In genomic region chr10:68323167-68323566, GRCm38 (mm10) we compare ENCODE assay signal across 22 mouse cellular contexts. TPM values are rescaled to one million over a fixed set of nuclear protein-coding genes. Genes with fewer than 3 reads are reported as not detected.
DNase-seq lines count a peak whose midpoint lies in the region; ATAC-seq and TF ChIP-seq lines count a peak whose summit lies in the region.
"Had no signal": no experiment of that assay in that cellular context is flagged by ENCODE, and none has a peak within 500 bp of the region (broad histone marks: within the 10 kb centered on the region; RNA-seq: fewer than 3 reads in every experiment).

No protein-coding gene starts in this region.

- peak; percentile 34; the same call in 1 of the 2 replicates for ATAC-seq in kidney, embryonic 16.5 days (ENCODE audit: low FRiP score, low TSS enrichment)
- ATAC-seq in lung, embryonic 14.5 days (ENCODE audit: insufficient read depth), result peak; percentile 86
- ATAC-seq in lung, embryonic 15.5 days (ENCODE audit: borderline replicate concordance, extremely low read depth, low FRiP score, low TSS enrichment), result peak; percentile 63; the same call in 1 of the 2 replicates
- ATAC-seq in lung, embryonic 16.5 days (ENCODE audit: low read depth), result peak; percentile 87
- no peak; the same call in 1 of the 2 replicates for ATAC-seq in lung, postnatal 0 days
- ATAC-seq: activated CD4-positive, CD25-positive, alpha-beta regulatory T cell, adult 4 months; CD4-positive, CD25-positive, alpha-beta regulatory T cell, adult 4 months; Patski had no signal

- peaks cover 14% of the 10 kb centered on the region for H3K4me1 ChIP-seq in kidney, embryonic 16.5 days (ENCODE audit: insufficient read depth, low read length)
- H3K4me1 ChIP-seq in lung, embryonic 14.5 days (ENCODE audit: insufficient read depth), result peaks cover 13% of the 10 kb centered on the region
- peaks cover 29% of the 10 kb centered on the region for H3K4me1 ChIP-seq in lung, embryonic 15.5 days
- H3K4me1 ChIP-seq in lung, embryonic 16.5 days (replicated peaks; ENCODE audit: control insufficient read depth, insufficient read depth, low read length), result peaks cover 17% of the 10 kb centered on the region
- H3K4me1 ChIP-seq in lung, postnatal 0 days (ENCODE audit: insufficient read depth, low read depth, low read length), result peaks cover 8% of the 10 kb centered on the region; the same call in 1 of the 2 replicates

- no peak overlapping the region for H3K27ac ChIP-seq in kidney, embryonic 16.5 days (ENCODE audit: low read length)
- H3K27ac ChIP-seq in lung, embryonic 14.5 days (ENCODE audit: low read depth), result peak overlapping the region; percentile 71
- peak overlapping the region; percentile 72 for H3K27ac ChIP-seq in lung, embryonic 15.5 days
- H3K27ac ChIP-seq in lung, embryonic 16.5 days (ENCODE audit: low read length), result peak overlapping the region; percentile 72
- no peak overlapping the region for H3K27ac ChIP-seq in lung, postnatal 0 days (ENCODE audit: low read length)

- DNase-seq in kidney, adult 11 months, result no peak
- peak; percentile 30 for DNase-seq in lung, embryonic 14.5 days
- no peak for DNase-seq in lung, adult 18-20 months
- DNase-seq in lung, postnatal 14 days, result no peak
- DNase-seq in lung, postnatal 0 days (ENCODE audit: low spot score), result no peak
- DNase-seq: adrenal gland, adult 2 months; adrenal gland, adult 8-10 months; adrenal gland, postnatal 10 days; adrenal gland, postnatal 14 days; adrenal gland, postnatal 25 days; adrenal gland, postnatal 36 days; B cell, adult 2 months; cerebellum, adult 11 months; cerebellum, adult 11-12 months had no signal

- H3K4me2 ChIP-seq in kidney, embryonic 16.5 days (replicated peaks; ENCODE audit: low read depth, low read length), result no peak overlapping the region
- H3K4me2 ChIP-seq in lung, embryonic 14.5 days, result no peak overlapping the region
- H3K4me2 ChIP-seq in lung, embryonic 15.5 days, result no peak overlapping the region
- no peak overlapping the region for H3K4me2 ChIP-seq in lung, embryonic 16.5 days (ENCODE audit: low read depth, low read length)
- H3K4me2 ChIP-seq in lung, postnatal 0 days (replicated peaks; ENCODE audit: low read depth, low read length), result no peak overlapping the region

- no peaks in the 10 kb centered on the region for H3K9me3 ChIP-seq in kidney, embryonic 16.5 days (ENCODE audit: low read length)
- no peaks in the 10 kb centered on the region for H3K9me3 ChIP-seq in lung, embryonic 14.5 days (ENCODE audit: low read depth, low read length)
- H3K9me3 ChIP-seq in lung, embryonic 15.5 days, result no peaks in the 10 kb centered on the region
- H3K9me3 ChIP-seq in lung, embryonic 16.5 days (ENCODE audit: control insufficient read depth, low read length), result no peaks in the 10 kb centered on the region
- no peaks in the 10 kb centered on the region for H3K9me3 ChIP-seq in lung, postnatal 0 days (ENCODE audit: low read length)

- no peaks in the 10 kb centered on the region for H3K27me3 ChIP-seq in kidney, embryonic 16.5 days (ENCODE audit: insufficient read depth, low read length)
- H3K27me3 ChIP-seq in lung, embryonic 14.5 days (ENCODE audit: insufficient read depth, low read length), result no peaks in the 10 kb centered on the region
- H3K27me3 ChIP-seq in lung, embryonic 15.5 days, result no peaks in the 10 kb centered on the region
- H3K27me3 ChIP-seq in lung, embryonic 16.5 days (ENCODE audit: control insufficient read depth, insufficient read depth, low read depth, low read length), result no peaks in the 10 kb centered on the region
- no peaks in the 10 kb centered on the region for H3K27me3 ChIP-seq in lung, postnatal 0 days (replicated peaks; ENCODE audit: insufficient read depth, low read length)
- H3K27me3 ChIP-seq: CH12.LX, Patski had no signal

- no peaks in the 10 kb centered on the region for H3K36me3 ChIP-seq in kidney, embryonic 16.5 days (ENCODE audit: insufficient read depth, low read length)
- no peaks in the 10 kb centered on the region for H3K36me3 ChIP-seq in lung, embryonic 14.5 days (ENCODE audit: insufficient read depth)
- H3K36me3 ChIP-seq in lung, embryonic 15.5 days, result no peaks in the 10 kb centered on the region
- H3K36me3 ChIP-seq in lung, embryonic 16.5 days (ENCODE audit: control insufficient read depth, insufficient read depth, low read length), result no peaks in the 10 kb centered on the region
- H3K36me3 ChIP-seq in lung, postnatal 0 days (ENCODE audit: insufficient read depth, low read length), result no peaks in the 10 kb centered on the region
- H3K36me3 ChIP-seq: G1E had no signal

- no peak for TF ChIP-seq CTCF in lung, embryonic 14.5 days (IDR thresholded peaks at IDR 0.05; ENCODE audit: low read depth)
- TF ChIP-seq CTCF in lung, postnatal 0 days (IDR thresholded peaks at IDR 0.05), result no peak

- TF ChIP-seq EP300 in lung, postnatal 0 days (IDR thresholded peaks at IDR 0.05), result no peak

- H3K4me3 ChIP-seq in kidney, embryonic 16.5 days (ENCODE audit: low read length), result no peak overlapping the region
- no peak overlapping the region for H3K4me3 ChIP-seq in lung, embryonic 14.5 days (ENCODE audit: low read depth, low read length)
- H3K4me3 ChIP-seq in lung, embryonic 15.5 days, result no peak overlapping the region
- no peak overlapping the region for H3K4me3 ChIP-seq in lung, embryonic 16.5 days (ENCODE audit: low read length)
- H3K4me3 ChIP-seq in lung, postnatal 0 days (ENCODE audit: low read depth, low read length), result no peak overlapping the region

- 55% methylated on average over 3 of the region's 3 CpGs for WGBS in kidney, embryonic 16.5 days
- WGBS in lung, embryonic 14.5 days, result 64% methylated on average over 3 of the region's 3 CpGs
- WGBS in lung, embryonic 15.5 days, result 54% methylated on average over 3 of the region's 3 CpGs
- WGBS in lung, embryonic 16.5 days, result 61% methylated on average over 3 of the region's 3 CpGs
- WGBS in lung, postnatal 0 days, result 67% methylated on average over 3 of the region's 3 CpGs

- no peak overlapping the region for H3K9ac ChIP-seq in kidney, embryonic 16.5 days (replicated peaks; ENCODE audit: low read length)
- H3K9ac ChIP-seq in lung, embryonic 14.5 days, result no peak overlapping the region
- H3K9ac ChIP-seq in lung, embryonic 15.5 days, result no peak overlapping the region
- no peak overlapping the region for H3K9ac ChIP-seq in lung, embryonic 16.5 days (ENCODE audit: low read length)
- no peak overlapping the region for H3K9ac ChIP-seq in lung, postnatal 0 days (replicated peaks; ENCODE audit: low read depth)

RNA-seq across cellular contexts. Expression of gene Arid5b, which starts 44.6 kb away (rescaled TPM):
- polyA plus RNA-seq in kidney, embryonic 16.5 days (2015; fragmentation: Nextera tagmentation; extraction: Ambion mirVana), result 34.0 and 41.4 TPM in 2 replicates
- 41.2 and 41.6 TPM in 2 replicates for polyA plus RNA-seq in lung, embryonic 14.5 days (2014; fragmentation: Nextera tagmentation; extraction: Ambion mirVana)
- 36.7 and 39.1 TPM in 2 replicates for polyA plus RNA-seq in lung, embryonic 15.5 days (2015; fragmentation: Nextera tagmentation; extraction: Ambion mirVana)
- polyA plus RNA-seq in lung, embryonic 16.5 days (2015; fragmentation: Nextera tagmentation; extraction: Ambion mirVana), result 41.8 and 42.7 TPM in 2 replicates
- 42.8 and 50.8 TPM in 2 replicates for polyA plus RNA-seq in lung, postnatal 0 days (2015; fragmentation: Nextera tagmentation; extraction: Ambion mirVana)
- polyA plus RNA-seq: G1E had no signal

Comparison
In these comparisons a context has a peak if more than half of its experiments do, and no peak if none do; other contexts are left out.
1. H3K27ac ChIP-seq: peak in lung, embryonic 14.5 days (single experiment), lung, embryonic 15.5 days (single experiment) and lung, embryonic 16.5 days (single experiment); none in kidney, embryonic 16.5 days (single experiment) and lung, postnatal 0 days (single experiment).